Mouse (Mus musculus) CD4-positive, CD25-positive, alpha-beta regulatory T cell (primary cell): ENCODE measurements around the gene Ptpn6. TPM values are rescaled to one million over a fixed set of nuclear protein-coding genes. Genes with fewer than 3 reads are reported as not detected.

ENCODE experiments used
- polyA plus RNA-seq: library from polyadenylated mRNA; unstranded; fragments of 100-300 nt; shearing (Covaris generic); gene quantifications from one replicate; pipeline ENCODE4 v1.2.1, GENCODE M21; 2017

The Ptpn6 gene
- 385 TPM for polyA plus RNA-seq

DNA sequence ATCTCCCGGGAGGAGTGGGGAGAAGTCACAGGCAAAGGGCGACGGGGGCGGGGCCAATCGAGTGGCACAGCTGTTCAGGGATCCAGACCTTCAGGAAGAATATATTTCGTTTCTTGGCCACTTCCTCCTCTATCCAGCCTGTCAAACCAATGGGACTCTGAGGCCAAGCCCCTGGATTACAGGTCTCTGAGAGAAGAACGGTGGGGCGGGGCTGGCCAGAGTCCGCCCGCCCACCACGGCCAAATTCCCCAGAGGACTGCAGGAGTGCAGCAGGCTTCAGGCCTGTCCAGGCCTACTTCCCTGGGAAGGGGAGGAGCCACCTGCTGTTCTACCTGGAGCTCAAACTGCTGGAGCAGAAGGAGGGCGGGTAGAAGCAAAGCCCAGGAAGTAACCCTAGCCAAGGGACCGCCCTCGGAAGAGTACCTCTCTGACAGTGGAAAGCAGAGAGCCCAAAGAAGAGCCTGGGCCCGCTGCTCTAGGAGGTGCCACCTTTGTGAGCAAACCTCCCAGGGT, at the start of gene Ptpn6:
TSS of gene Ptpn6 (minus strand) at position 204 of the 513 bp plus-strand sequence.

DNA sequence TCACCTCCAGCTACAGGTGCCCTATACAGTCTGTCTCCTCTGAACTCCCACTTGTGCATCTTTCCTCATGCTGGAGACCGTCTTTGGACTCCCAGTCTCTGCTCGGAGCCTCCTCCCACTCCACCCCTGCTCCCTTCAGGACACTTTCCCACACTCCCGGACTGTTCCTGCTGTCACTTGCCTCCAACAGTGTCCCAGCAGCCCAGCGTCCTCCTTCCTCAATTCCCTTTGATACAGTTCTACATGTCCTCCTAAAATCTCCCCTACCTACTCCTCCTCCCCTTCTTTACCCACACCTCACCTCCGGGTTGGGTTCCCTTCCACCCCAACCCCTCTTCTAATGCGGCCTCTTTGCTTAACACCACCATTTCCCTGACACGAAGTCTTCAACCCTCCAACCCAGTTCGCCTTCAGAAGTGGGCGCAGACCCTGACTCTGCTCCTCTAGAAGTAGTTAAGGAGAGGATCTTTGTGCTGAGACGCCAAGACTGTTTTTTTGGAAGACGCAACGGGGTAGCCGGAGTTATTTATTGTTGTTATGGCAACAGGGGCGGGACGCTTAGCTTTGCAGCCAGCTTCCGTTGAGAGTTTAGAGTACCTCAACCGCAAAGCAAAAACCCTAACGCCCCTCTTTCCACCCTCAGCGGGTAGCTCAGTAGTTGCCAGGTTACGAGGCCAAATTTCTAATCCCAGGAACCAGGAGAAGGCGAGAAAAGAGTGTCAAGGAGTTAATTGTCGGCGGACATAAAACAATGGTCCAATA, 40.9 kb upstream of the Ptpn6 start, which contains the start of gene Lrrc23:
TSS of gene Lrrc23 (minus strand) at position 506 of the 762 bp plus-strand sequence.

DNA sequence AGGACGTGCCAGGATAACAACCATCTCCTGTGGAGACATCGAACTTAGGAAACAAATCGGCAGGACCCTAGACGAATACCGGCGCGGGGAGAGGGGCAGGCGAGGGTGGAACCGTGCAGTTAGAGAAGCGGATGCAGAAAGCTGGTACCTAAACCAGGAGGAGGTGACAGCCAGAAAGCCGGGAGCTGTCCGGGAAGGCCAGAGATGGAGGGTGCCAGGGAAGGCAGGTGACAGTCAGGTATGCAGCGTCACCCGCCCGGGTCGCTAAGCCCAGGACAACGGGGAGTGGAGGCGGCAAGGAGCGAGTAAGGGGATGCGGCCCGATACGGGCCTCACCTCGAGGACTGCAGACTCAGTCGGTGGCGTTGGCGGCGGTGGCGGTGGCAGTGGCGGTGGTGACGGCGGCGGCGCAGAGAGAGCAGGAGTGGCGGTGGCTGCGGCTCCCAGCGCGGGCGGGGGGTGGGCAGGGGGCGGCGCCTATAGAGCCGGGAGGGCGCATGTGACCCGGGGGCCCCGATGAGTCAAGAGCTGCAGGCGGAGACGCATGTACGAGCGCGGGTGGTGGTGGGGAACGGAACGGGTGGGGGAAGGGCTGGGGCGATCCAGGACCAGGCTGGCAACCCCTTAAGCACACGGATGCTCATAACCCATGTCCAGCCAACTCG, 30.7 kb upstream of the Ptpn6 start, which contains the start of gene Eno2:
TSS of gene Eno2 (minus strand) at position 573 of the 665 bp plus-strand sequence.

DNA sequence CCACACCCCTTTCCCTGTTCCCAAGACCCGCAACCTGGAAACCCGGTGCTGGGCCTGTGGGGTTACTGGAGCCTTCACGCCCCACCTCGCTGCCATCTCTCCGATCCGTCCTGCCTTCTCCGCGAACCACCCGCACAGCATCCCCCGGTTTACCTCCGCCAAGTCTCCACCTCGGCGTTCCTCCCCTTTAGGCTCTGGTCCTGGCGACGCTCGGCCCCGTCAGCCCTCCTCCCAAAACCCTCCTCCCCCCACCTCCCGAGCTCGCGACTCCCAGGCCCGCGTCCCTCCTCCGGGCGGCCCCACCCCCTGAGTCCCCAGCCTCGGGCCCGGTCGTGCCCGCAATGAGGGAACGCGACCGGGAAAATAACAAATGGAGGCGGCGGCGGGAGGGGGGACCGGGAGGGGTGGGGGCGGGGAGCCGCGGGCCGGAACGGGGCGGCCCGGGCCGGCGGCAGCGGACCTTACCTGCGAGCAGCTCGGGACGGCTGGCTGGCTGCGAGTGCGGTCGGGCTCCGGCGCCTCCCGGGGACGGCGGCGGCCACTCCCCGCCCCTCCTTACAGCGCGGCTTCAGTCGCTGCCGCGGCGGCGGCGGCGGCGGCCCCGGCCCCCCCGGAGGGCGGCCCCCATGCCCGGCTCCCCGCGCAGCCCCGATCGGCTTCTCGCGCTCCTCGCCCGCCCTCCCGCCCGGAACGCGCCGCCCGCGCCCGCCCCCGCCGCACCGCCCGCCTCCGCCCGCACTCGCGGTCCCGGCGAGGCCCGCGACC, 17.5 kb upstream of the Ptpn6 start, which contains the start of the genes Gm45234 and Atn1:
TSS of gene Gm45234 (minus strand) at position 191 of the 765 bp plus-strand sequence.
TSS of gene Atn1 (minus strand) at position 694 of the 765 bp plus-strand sequence.

DNA sequence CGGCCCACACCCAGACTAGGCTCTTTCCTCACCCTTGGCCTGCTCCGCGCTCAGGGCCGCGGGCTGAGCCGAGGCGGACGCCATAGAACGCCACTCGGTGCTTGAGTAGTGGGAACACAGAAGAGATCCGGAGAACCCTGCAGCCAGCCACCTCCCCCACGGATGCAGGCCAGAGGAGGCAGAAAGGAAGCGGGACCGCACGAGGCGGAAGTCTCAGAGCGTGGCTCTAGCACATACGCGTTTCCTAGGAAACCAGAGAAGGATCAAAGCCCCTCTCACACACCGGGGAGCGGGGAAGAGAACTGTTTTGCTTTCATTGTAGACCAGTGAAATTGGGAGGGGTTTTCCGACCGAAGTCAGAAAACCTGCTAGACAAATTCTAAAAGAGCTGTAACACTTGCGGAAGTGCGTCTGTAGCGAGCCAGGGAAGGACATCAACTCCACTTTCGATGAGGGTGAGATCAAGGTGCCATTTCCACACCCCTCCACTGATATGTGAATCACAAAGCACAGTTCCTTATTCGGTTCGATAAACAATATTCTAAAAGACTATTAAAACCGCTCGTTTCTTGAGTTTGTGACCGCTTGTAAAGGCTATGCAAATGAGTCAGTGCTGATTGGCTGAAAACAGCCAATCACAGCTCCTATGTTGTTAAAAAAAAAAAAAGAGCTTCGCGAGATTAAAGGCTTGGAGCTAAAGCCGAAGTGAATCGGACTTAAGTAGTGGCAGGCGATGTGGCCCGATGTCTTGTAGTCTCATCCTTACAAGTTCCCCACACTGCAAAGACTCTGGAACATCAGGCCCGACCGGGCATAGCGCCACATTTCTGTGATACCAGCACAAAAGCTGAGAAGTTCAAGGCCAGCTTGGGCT, 2.6 kb upstream of the Ptpn6 start, which contains the start of gene Grcc10:
TSS of gene Grcc10 (minus strand) at position 487 of the 874 bp plus-strand sequence.

DNA sequence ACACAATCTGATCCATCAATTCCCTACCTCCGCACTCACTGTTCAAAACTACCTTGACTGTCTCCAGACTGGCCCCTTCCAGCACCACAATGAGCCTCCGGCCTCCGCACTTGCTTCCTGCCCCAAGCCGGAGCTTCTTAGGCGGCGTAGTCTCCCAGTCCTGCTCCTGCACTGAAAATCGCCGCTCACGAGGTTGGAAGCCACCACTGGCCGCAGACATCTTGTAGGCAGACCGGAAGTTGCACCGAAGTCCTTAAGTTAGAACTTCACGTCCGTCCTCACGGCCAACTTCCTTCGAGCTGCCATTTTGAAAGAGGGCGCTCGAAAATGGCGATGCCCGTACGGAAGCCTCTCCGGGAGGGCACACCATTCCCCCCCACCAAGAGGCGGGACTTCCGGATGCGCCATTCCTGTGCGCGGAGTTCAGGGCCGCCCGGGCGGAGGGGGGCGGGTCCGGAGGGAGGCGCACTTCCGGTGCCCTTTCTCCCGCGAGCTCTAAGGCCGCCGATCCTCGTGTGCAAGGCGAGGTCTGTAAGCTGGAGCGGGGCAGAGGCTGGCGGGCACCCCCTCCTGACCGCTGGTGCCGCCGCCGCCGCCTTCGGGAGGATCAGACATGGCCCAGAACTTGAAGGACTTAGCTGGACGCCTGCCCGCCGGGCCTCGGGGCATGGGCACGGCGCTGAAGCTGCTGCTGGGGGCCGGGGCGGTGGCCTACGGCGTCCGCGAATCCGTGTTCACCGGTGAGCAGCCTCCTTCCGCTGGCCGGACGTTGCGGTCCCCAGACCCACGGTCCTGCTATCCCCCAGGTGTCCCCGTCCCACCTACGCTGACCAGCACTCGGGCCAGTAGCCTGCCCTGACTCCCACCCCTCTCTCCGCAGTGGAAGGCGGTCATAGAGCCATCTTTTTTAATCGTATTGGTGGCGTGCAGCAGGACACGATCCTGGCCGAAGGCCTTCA, 26.4 kb downstream of the Ptpn6 start, which contains the start of the genes Emg1 and Phb2:
TSS of gene Emg1 (minus strand) at position 355 of the 959 bp plus-strand sequence.
TSS of gene Phb2 (plus strand) at position 513 of the 959 bp plus-strand sequence.

Other genes with a start within 250 kb of the Ptpn6 start
- not detected for gene C1rl, start 245.6 kb downstream of the Ptpn6 start, polyA plus RNA-seq
- gene C1ra, start 226.3 kb downstream of the Ptpn6 start, polyA plus RNA-seq: 0.07 TPM
- not detected for gene C1s1, start 196.4 kb downstream of the Ptpn6 start, polyA plus RNA-seq
- not detected for gene C1rb, start 168.4 kb downstream of the Ptpn6 start, polyA plus RNA-seq
- not detected for gene C1s2, start 102.6 kb downstream of the Ptpn6 start, polyA plus RNA-seq
- 58.1 TPM for gene Lpcat3, start 75.7 kb downstream of the Ptpn6 start, polyA plus RNA-seq
- gene Emg1, start 26.5 kb downstream of the Ptpn6 start, polyA plus RNA-seq: 298 TPM
- 218 TPM for gene Phb2, start 26.4 kb downstream of the Ptpn6 start, polyA plus RNA-seq
- gene Grcc10, start 2.7 kb upstream of the Ptpn6 start, polyA plus RNA-seq: 417 TPM
- gene Gm45234, start 17.3 kb upstream of the Ptpn6 start, polyA plus RNA-seq: not detected
- gene Atn1, start 17.8 kb upstream of the Ptpn6 start, polyA plus RNA-seq: 7.2 TPM
- gene Eno2, start 31.0 kb upstream of the Ptpn6 start, polyA plus RNA-seq: 6.6 TPM
- 1.3 TPM for gene Lrrc23, start 41.0 kb upstream of the Ptpn6 start, polyA plus RNA-seq
- gene Spsb2, start 69.9 kb upstream of the Ptpn6 start, polyA plus RNA-seq: 2.7 TPM
- 94.6 TPM for gene Tpi1, start 75.6 kb upstream of the Ptpn6 start, polyA plus RNA-seq
- 116 TPM for gene Usp5, start 90.8 kb upstream of the Ptpn6 start, polyA plus RNA-seq
- gene Cdca3, start 90.8 kb upstream of the Ptpn6 start, polyA plus RNA-seq: 6.9 TPM
- not detected for gene Gnb3, start 101.6 kb upstream of the Ptpn6 start, polyA plus RNA-seq
- gene P3h3, start 119.0 kb upstream of the Ptpn6 start, polyA plus RNA-seq: 0.20 TPM
- gene Gpr162, start 125.3 kb upstream of the Ptpn6 start, polyA plus RNA-seq: 0.38 TPM
- 401 TPM for gene Cd4, start 149.5 kb upstream of the Ptpn6 start, polyA plus RNA-seq
- 3.4 TPM for gene Lag3, start 173.0 kb upstream of the Ptpn6 start, polyA plus RNA-seq
- 36.6 TPM for gene Ptms, start 181.4 kb upstream of the Ptpn6 start, polyA plus RNA-seq
- 200 TPM for gene Mlf2, start 192.7 kb upstream of the Ptpn6 start, polyA plus RNA-seq
- gene Cops7a, start 226.8 kb upstream of the Ptpn6 start, polyA plus RNA-seq: 84.6 TPM